Mouse (Mus musculus) cortical plate, adult 2 months (tissue): ENCODE measurements around the gene Orai2.

Experiments
- CTCF ChIP-seq: fragments of 200-500 bp; IDR thresholded peaks from 2 replicates; pipeline ENCODE4 v1.5.1; 2011; ENCODE audit warnings: mild to moderate bottlenecking, control low read depth, low read length; ENCODE audit not compliant: insufficient read depth; ENCODE audit errors: extremely low read depth
- POLR2A ChIP-seq: fragments of 200-500 bp; IDR thresholded peaks from 2 replicates; pipeline ENCODE4 v1.6.1; 2011; ENCODE audit warnings: mild to moderate bottlenecking, low read length, control low read depth; ENCODE audit not compliant: insufficient read depth; ENCODE audit errors: extremely low read depth

DNA sequence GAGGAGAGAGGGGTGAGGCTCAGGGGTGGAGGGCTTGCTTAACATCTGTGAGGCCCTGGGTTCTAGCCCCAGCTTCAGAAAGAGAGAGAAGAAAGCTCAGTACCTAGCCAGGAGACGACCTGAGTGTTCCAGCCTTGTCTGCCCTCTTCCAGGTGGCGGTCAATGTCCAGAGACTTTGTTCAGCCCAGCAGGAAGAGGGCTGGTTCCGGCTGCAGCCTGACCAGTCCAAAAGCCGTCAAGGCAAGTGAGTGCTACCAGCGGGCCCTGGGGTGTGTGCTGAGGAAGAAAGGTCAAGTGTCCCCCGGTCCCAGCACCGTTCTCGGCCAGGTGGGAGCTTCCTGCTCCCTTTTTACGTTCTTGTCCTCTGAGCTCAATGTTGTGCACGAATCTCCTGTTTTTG lies 72.0 kb downstream of the Orai2 start:
- no peak for TF ChIP-seq CTCF
- TF ChIP-seq POLR2A: no peak
